Mouse (Mus musculus) kidney, embryonic 15.5 days (tissue): ENCODE results near the gene Rhox13. TPM values are rescaled to one million over a fixed set of nuclear protein-coding genes. Genes with fewer than 3 reads are reported as not detected.

Experiments used
- ATAC-seq: fragments of 200-750 bp; cut with Nextera tagmentation; replicated peaks from 2 replicates; pipeline ENCODE4 v1.8.0; 2017; ENCODE audit warnings: moderate TSS enrichment; ENCODE audit not compliant: low FRiP score
- H3K27ac ChIP-seq: fragments of 300-500 bp; sonication (generic); 2 replicates; pipeline ENCODE4 v1.5.1; 2015; ENCODE audit warnings: mild to moderate bottlenecking, inconsistent platforms
- H3K27me3 ChIP-seq: fragments of 300-500 bp; sonication (generic); 2 replicates; pipeline ENCODE4 v1.6.1; 2015; ENCODE audit warnings: inconsistent platforms
- H3K36me3 ChIP-seq: fragments of 300-500 bp; sonication (generic); 2 replicates; pipeline ENCODE4 v1.6.1; 2015; ENCODE audit warnings: inconsistent platforms
- H3K4me1 ChIP-seq: fragments of 300-500 bp; sonication (generic); 2 replicates; pipeline ENCODE4 v1.6.1; 2015; ENCODE audit warnings: inconsistent platforms
- H3K4me2 ChIP-seq: fragments of 300-500 bp; sonication (generic); 2 replicates; pipeline ENCODE4 v1.6.1; 2015; ENCODE audit warnings: moderate library complexity, mild to moderate bottlenecking, inconsistent platforms
- H3K4me3 ChIP-seq: fragments of 300-500 bp; sonication (generic); replicated peaks from 2 replicates; pipeline ENCODE4 v1.5.1; 2015; ENCODE audit warnings: mild to moderate bottlenecking, inconsistent platforms
- H3K9ac ChIP-seq: fragments of 300-500 bp; sonication (generic); 2 replicates; pipeline ENCODE4 v1.6.1; 2015; ENCODE audit warnings: mild to moderate bottlenecking, inconsistent platforms
- H3K9me3 ChIP-seq: fragments of 300-500 bp; sonication (generic); replicated peaks from 2 replicates; pipeline ENCODE4 v1.6.1; 2016; ENCODE audit warnings: inconsistent platforms
- WGBS: fragments of 180-500 bp; shearing (Covaris S2); methylation state at CpG from one replicate; pipeline ENCODE4 v1.1.7; 2015; ENCODE audit warnings: mixed read lengths; 5-methylcytosine and 5-hydroxymethylcytosine counted together
- polyA plus RNA-seq: library from polyadenylated mRNA; unstranded; fragments of >200 nt; fragmentation: Nextera tagmentation; extraction: Ambion mirVana; gene quantifications from 2 replicates; pipeline ENCODE4 v1.2.1, GENCODE M21; 2015

Gene Rhox13
- polyA plus RNA-seq, result not detected in 2 replicates

- 95% methylated on average over 20 of the region's 20 CpGs for WGBS
- H3K27me3 ChIP-seq, result no peaks in the 10 kb centered on the region
- no peak for ATAC-seq
- no peak within 1 kb of the TSS for H3K4me2 ChIP-seq
- no peak within 1 kb of the TSS for H3K27ac ChIP-seq
- H3K9ac ChIP-seq, result no peak within 1 kb of the TSS
- no peaks in the 10 kb centered on the region for H3K4me1 ChIP-seq
- H3K4me3 ChIP-seq, result no peak within 1 kb of the TSS
- 0 out of 2 replicates have a peak, but pooled peaks cover 4% of the 10 kb centered on the region for H3K9me3 ChIP-seq
- H3K36me3 ChIP-seq, result no peaks in the 10 kb centered on the region
These were observed at the start of gene Rhox13 for GRCm38 (mm10) chrX:38120982-38121381. Rhox13 (plus strand) TSS chrX:38121219.

GRCm38 (mm10) chrX:38084226-38084625 is 36.8 kb upstream of the Rhox13 start:
- no peaks in the 10 kb centered on the region for H3K27me3 ChIP-seq
- no peaks in the 10 kb centered on the region for H3K4me1 ChIP-seq
- H3K4me2 ChIP-seq, result no peak overlapping the region
- no peaks in the 10 kb centered on the region for H3K36me3 ChIP-seq
- H3K9ac ChIP-seq, result no peak overlapping the region
- H3K27ac ChIP-seq, result no peak overlapping the region
- no peaks in the 10 kb centered on the region for H3K9me3 ChIP-seq
- ATAC-seq, result no peak
- no peak overlapping the region for H3K4me3 ChIP-seq
- 22% methylated on average over 12 of the region's 12 CpGs for WGBS

GRCm38 (mm10) chrX:38085041-38085440 is 36.0 kb upstream of the Rhox13 start, which contains the start of gene Rhox11:
Rhox11 (minus strand) TSS chrX:38085141.
- no peak within 1 kb of the TSS for H3K9ac ChIP-seq
- H3K4me1 ChIP-seq, result no peaks in the 10 kb centered on the region
- no peak within 1 kb of the TSS for H3K4me2 ChIP-seq
- H3K36me3 ChIP-seq, result no peaks in the 10 kb centered on the region
- no peaks in the 10 kb centered on the region for H3K9me3 ChIP-seq
- no peak within 1 kb of the TSS for H3K27ac ChIP-seq
- H3K27me3 ChIP-seq, result no peaks in the 10 kb centered on the region
- 89% methylated on average over 9 of the region's 9 CpGs for WGBS
- H3K4me3 ChIP-seq, result no peak within 1 kb of the TSS
- no peak for ATAC-seq

GRCm38 (mm10) chrX:38110807-38111206 is 10.2 kb upstream of the Rhox13 start, which contains the start of gene Rhox12:
Rhox12 (minus strand) TSS chrX:38110907.
- WGBS, result 73% methylated on average over 4 of the region's 4 CpGs
- no peaks in the 10 kb centered on the region for H3K36me3 ChIP-seq

GRCm38 (mm10) chrX:38121478-38121877 is 459 bp downstream of the Rhox13 start:
- Histone ChIP-seq H3K4me1 (no peaks in the 10 kb centered on the region), H3K4me3 (no peak overlapping the region), H3K9me3 (0 out of 2 replicates have a peak, but pooled peaks cover 4% of the 10 kb centered on the region), H3K27me3 (no peaks in the 10 kb centered on the region), H3K27ac (no peak overlapping the region), H3K4me2 (no peak overlapping the region), H3K9ac (no peak overlapping the region), H3K36me3 (no peaks in the 10 kb centered on the region)
- 90% methylated on average over 31 of the region's 34 CpGs for WGBS
- ATAC-seq, result no peak

More at GRCm38 (mm10) chrX:38110807-38111206, 10.2 kb upstream of the Rhox13 start, which contains the start of gene Rhox12:
- no peak for ATAC-seq
- no peaks in the 10 kb centered on the region for H3K4me1 ChIP-seq
- no peaks in the 10 kb centered on the region for H3K27me3 ChIP-seq
- H3K4me2 ChIP-seq, result no peak within 1 kb of the TSS
- H3K9ac ChIP-seq, result no peak within 1 kb of the TSS
- no peak within 1 kb of the TSS for H3K27ac ChIP-seq
- no peak within 1 kb of the TSS for H3K4me3 ChIP-seq
- no peaks in the 10 kb centered on the region for H3K9me3 ChIP-seq

GRCm38 (mm10) chrX:38159097-38159496 is 38.1 kb downstream of the Rhox13 start:
- no peak overlapping the region for H3K4me2 ChIP-seq
- no peak overlapping the region for H3K4me3 ChIP-seq
- no peaks in the 10 kb centered on the region for H3K36me3 ChIP-seq
- H3K9me3 ChIP-seq, result no peaks in the 10 kb centered on the region
- WGBS, result 69% methylated on average over 1 of the region's 1 CpGs
- H3K27ac ChIP-seq, result no peak overlapping the region
- ATAC-seq, result no peak
- no peak overlapping the region for H3K9ac ChIP-seq
- no peaks in the 10 kb centered on the region for H3K27me3 ChIP-seq
- no peaks in the 10 kb centered on the region for H3K4me1 ChIP-seq

- Histone ChIP-seq H3K36me3 (no peaks in the 10 kb centered on the region), H3K9ac (no peak overlapping the region), H3K9me3 (no peaks in the 10 kb centered on the region), H3K27ac (no peak overlapping the region), H3K4me3 (no peak overlapping the region), H3K4me1 (no peaks in the 10 kb centered on the region), H3K4me2 (no peak overlapping the region), H3K27me3 (no peaks in the 10 kb centered on the region)
- 90% methylated on average over 3 of the region's 3 CpGs for WGBS
- ATAC-seq, result no peak
These were observed 44.3 kb downstream of the Rhox13 start for GRCm38 (mm10) chrX:38165315-38165714.

GRCm38 (mm10) chrX:38166064-38166463 is 45.0 kb downstream of the Rhox13 start:
- ATAC-seq, result no peak
- H3K27ac ChIP-seq, result no peak overlapping the region
- H3K9me3 ChIP-seq, result no peaks in the 10 kb centered on the region
- no peak overlapping the region for H3K9ac ChIP-seq
- WGBS, result 76% methylated on average over 9 of the region's 9 CpGs
- no peak overlapping the region for H3K4me3 ChIP-seq
- H3K4me2 ChIP-seq, result no peak overlapping the region
- no peaks in the 10 kb centered on the region for H3K27me3 ChIP-seq
- no peaks in the 10 kb centered on the region for H3K36me3 ChIP-seq
- H3K4me1 ChIP-seq, result no peaks in the 10 kb centered on the region

- Histone ChIP-seq H3K4me1 (no peaks in the 10 kb centered on the region), H3K27ac (no peak overlapping the region), H3K27me3 (no peaks in the 10 kb centered on the region), H3K4me2 (no peak overlapping the region), H3K9ac (no peak overlapping the region), H3K9me3 (no peaks in the 10 kb centered on the region), H3K4me3 (no peak overlapping the region), H3K36me3 (no peaks in the 10 kb centered on the region)
- WGBS, result 84% methylated on average over 4 of the region's 4 CpGs
- ATAC-seq, result no peak
These were observed 45.6 kb downstream of the Rhox13 start for GRCm38 (mm10) chrX:38166592-38166991.

Other genes starting within 250 kb of the Rhox13 start
- not detected in 2 replicates for gene Rhox8, start 242.3 kb upstream of the Rhox13 start, polyA plus RNA-seq
- gene Rhox7b, start 224.0 kb upstream of the Rhox13 start, polyA plus RNA-seq, result not detected in 2 replicates
- gene Rhox9, start 219.4 kb upstream of the Rhox13 start, polyA plus RNA-seq, result not detected in 2 replicates
- gene Btg1-ps1, start 102.4 kb upstream of the Rhox13 start, polyA plus RNA-seq, result not detected in 2 replicates
- gene Btg1-ps2, start 78.1 kb upstream of the Rhox13 start, polyA plus RNA-seq, result 0.16 TPM in 1 of 2 replicates, not detected in the other
- not detected in 2 replicates for gene Rhox10, start 54.7 kb upstream of the Rhox13 start, polyA plus RNA-seq
- not detected in 2 replicates for gene Rhox11, start 36.1 kb upstream of the Rhox13 start, polyA plus RNA-seq
- gene Rhox12, start 10.3 kb upstream of the Rhox13 start, polyA plus RNA-seq, result not detected in 2 replicates
- 4.0 and 4.7 TPM in 2 replicates for gene Zbtb33, start 68.6 kb downstream of the Rhox13 start, polyA plus RNA-seq
- gene Tmem255a, start 131.2 kb downstream of the Rhox13 start, polyA plus RNA-seq, result 26.6 and 29.0 TPM in 2 replicates
- 0.95 and 3.2 TPM in 2 replicates for gene Atp1b4, start 195.0 kb downstream of the Rhox13 start, polyA plus RNA-seq